Mouse (Mus musculus): ENCODE measurements around the gene Trpc5. TPM values are rescaled to one million over a fixed set of nuclear protein-coding genes. Genes with fewer than 3 reads are reported as not detected.

Gene Trpc5
- polyA plus RNA-seq, 1 experiment from 2014 or later: 0.06 TPM

- Histone ChIP-seq H3K9ac (ENCODE audit: low read depth, low read length) (no peak overlapping the region), H3K4me2 (ENCODE audit: low read depth, low read length) (no peak overlapping the region), H3K27ac (ENCODE audit: low read length) (no peak overlapping the region), H3K36me3 (ENCODE audit: control insufficient read depth, insufficient read depth, low read length) (no peaks in the 10 kb centered on the region), H3K4me3 (ENCODE audit: low read length) (no peak overlapping the region), H3K27me3 (replicated peaks; ENCODE audit: control insufficient read depth, insufficient read depth, low read length) (no peaks in the 10 kb centered on the region), H3K9me3 (ENCODE audit: control insufficient read depth, low read length) (no peaks in the 10 kb centered on the region), H3K4me1 (ENCODE audit: control insufficient read depth, insufficient read depth, low read length) (no peaks in the 10 kb centered on the region)
- ATAC-seq: no peak
- 48% methylated on average over 4 of the region's 4 CpGs for WGBS
These were observed 75.2 kb downstream of the Trpc5 start for GRCm38 (mm10) chrX:144612753-144613152.

DNA sequence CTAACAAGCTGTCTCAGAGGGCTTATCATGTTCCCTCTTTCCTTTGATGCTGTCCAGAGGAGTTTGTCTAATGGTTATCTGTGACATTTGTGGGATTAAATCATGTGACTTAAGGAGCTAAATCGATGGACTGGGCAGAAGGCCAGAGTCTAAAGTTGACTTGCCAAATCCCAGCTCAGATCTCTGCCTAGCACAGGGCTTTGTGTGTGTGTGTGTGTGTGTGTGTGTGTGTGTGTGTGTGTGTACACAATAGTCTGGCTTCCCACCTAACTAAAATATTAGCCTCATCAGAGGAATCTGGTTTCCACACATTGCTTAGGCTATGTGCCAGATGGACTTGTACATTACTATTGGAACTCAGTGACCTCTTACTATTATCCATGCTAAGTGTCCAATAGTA lies 151.5 kb downstream of the Trpc5 start:
- ATAC-seq: peak; percentile 58
- H3K4me1 ChIP-seq (ENCODE audit: control insufficient read depth, insufficient read depth, low read length): no peaks in the 10 kb centered on the region
- WGBS: 35% methylated on average over 1 of the region's 1 CpGs

DNA sequence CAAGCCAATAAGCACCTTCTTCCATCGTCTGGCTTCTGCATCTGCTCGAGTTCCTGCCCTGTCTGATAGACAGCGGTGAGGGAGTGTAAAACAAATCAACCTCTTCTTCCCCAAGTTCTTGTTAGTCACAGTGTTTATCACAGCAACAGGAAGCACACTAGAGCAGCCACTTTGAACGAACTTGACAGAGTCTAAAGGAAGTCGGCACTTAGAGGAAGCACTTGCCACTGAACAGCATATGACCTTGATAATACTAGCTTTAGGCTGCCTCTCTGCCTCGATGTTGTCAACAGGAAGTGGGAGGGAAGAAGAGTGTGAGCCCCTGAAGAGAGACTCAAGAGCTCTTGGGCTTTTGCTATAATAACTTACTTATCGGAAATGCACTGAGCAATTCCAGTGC lies 161.9 kb downstream of the Trpc5 start:
- no peaks in the 10 kb centered on the region for H3K36me3 ChIP-seq (ENCODE audit: control insufficient read depth, insufficient read depth, low read length)
- H3K9me3 ChIP-seq (ENCODE audit: control insufficient read depth, low read length): no peaks in the 10 kb centered on the region
- H3K27ac ChIP-seq (ENCODE audit: low read length): no peak overlapping the region
- 63% methylated on average over 7 of the region's 7 CpGs for WGBS
- no peaks in the 10 kb centered on the region for H3K27me3 ChIP-seq (replicated peaks; ENCODE audit: control insufficient read depth, insufficient read depth, low read length)
- peak; percentile 23; the same call in 1 of the 2 replicates for ATAC-seq
- no peak overlapping the region for H3K4me3 ChIP-seq (ENCODE audit: low read length)
- H3K4me2 ChIP-seq (ENCODE audit: low read depth, low read length): no peak overlapping the region
- H3K9ac ChIP-seq (ENCODE audit: low read depth, low read length): no peak overlapping the region
- H3K4me1 ChIP-seq (ENCODE audit: control insufficient read depth, insufficient read depth, low read length): no peaks in the 10 kb centered on the region

More for the DNA sequence above, 151.5 kb downstream of the Trpc5 start:
- H3K4me2 ChIP-seq (ENCODE audit: low read depth, low read length): no peak overlapping the region
- H3K27ac ChIP-seq (ENCODE audit: low read length): no peak overlapping the region
- H3K27me3 ChIP-seq (replicated peaks; ENCODE audit: control insufficient read depth, insufficient read depth, low read length): no peaks in the 10 kb centered on the region
- H3K9ac ChIP-seq (ENCODE audit: low read depth, low read length): no peak overlapping the region
- H3K9me3 ChIP-seq (ENCODE audit: control insufficient read depth, low read length): no peaks in the 10 kb centered on the region
- no peak overlapping the region for H3K4me3 ChIP-seq (ENCODE audit: low read length)
- no peaks in the 10 kb centered on the region for H3K36me3 ChIP-seq (ENCODE audit: control insufficient read depth, insufficient read depth, low read length)

- H3K27ac ChIP-seq (ENCODE audit: low read length): no peak overlapping the region
- peak; percentile 88 for ATAC-seq
- H3K9me3 ChIP-seq (ENCODE audit: control insufficient read depth, low read length): no peaks in the 10 kb centered on the region
- no peak overlapping the region for H3K4me2 ChIP-seq (ENCODE audit: low read depth, low read length)
- H3K4me3 ChIP-seq (ENCODE audit: low read length): no peak overlapping the region
- H3K36me3 ChIP-seq (ENCODE audit: control insufficient read depth, insufficient read depth, low read length): no peaks in the 10 kb centered on the region
- 83% methylated on average over 5 of the region's 5 CpGs for WGBS
- no peaks in the 10 kb centered on the region for H3K27me3 ChIP-seq (replicated peaks; ENCODE audit: control insufficient read depth, insufficient read depth, low read length)
- no peak overlapping the region for H3K9ac ChIP-seq (ENCODE audit: low read depth, low read length)
- H3K4me1 ChIP-seq (ENCODE audit: control insufficient read depth, insufficient read depth, low read length): no peaks in the 10 kb centered on the region
These were observed 164.7 kb downstream of the Trpc5 start for GRCm38 (mm10) chrX:144523239-144523638.

GRCm38 (mm10) chrX:144491394-144491793 lies 196.6 kb downstream of the Trpc5 start:
- Histone ChIP-seq H3K9ac (ENCODE audit: low read depth, low read length) (no peak overlapping the region), H3K27me3 (replicated peaks; ENCODE audit: control insufficient read depth, insufficient read depth, low read length) (no peaks in the 10 kb centered on the region), H3K4me3 (ENCODE audit: low read length) (no peak overlapping the region), H3K36me3 (ENCODE audit: control insufficient read depth, insufficient read depth, low read length) (no peaks in the 10 kb centered on the region), H3K27ac (ENCODE audit: low read length) (no peak overlapping the region), H3K9me3 (ENCODE audit: control insufficient read depth, low read length) (no peaks in the 10 kb centered on the region), H3K4me2 (ENCODE audit: low read depth, low read length) (no peak overlapping the region), H3K4me1 (ENCODE audit: control insufficient read depth, insufficient read depth, low read length) (no peaks in the 10 kb centered on the region)
- WGBS: 66% methylated on average over 1 of the region's 1 CpGs
- ATAC-seq: no peak

- Histone ChIP-seq H3K4me1 (ENCODE audit: control insufficient read depth, insufficient read depth, low read length) (no peaks in the 10 kb centered on the region), H3K36me3 (ENCODE audit: control insufficient read depth, insufficient read depth, low read length) (no peaks in the 10 kb centered on the region), H3K4me2 (ENCODE audit: low read depth, low read length) (no peak overlapping the region), H3K9me3 (ENCODE audit: control insufficient read depth, low read length) (no peaks in the 10 kb centered on the region), H3K4me3 (ENCODE audit: low read length) (no peak overlapping the region), H3K9ac (ENCODE audit: low read depth, low read length) (no peak overlapping the region), H3K27me3 (replicated peaks; ENCODE audit: control insufficient read depth, insufficient read depth, low read length) (no peaks in the 10 kb centered on the region; the same call in 1 of the 2 replicates), H3K27ac (ENCODE audit: low read length) (no peak overlapping the region)
- WGBS: 83% methylated on average over 2 of the region's 2 CpGs
- ATAC-seq: no peak
These were observed 223.6 kb downstream of the Trpc5 start for GRCm38 (mm10) chrX:144464416-144464815.

DNA sequence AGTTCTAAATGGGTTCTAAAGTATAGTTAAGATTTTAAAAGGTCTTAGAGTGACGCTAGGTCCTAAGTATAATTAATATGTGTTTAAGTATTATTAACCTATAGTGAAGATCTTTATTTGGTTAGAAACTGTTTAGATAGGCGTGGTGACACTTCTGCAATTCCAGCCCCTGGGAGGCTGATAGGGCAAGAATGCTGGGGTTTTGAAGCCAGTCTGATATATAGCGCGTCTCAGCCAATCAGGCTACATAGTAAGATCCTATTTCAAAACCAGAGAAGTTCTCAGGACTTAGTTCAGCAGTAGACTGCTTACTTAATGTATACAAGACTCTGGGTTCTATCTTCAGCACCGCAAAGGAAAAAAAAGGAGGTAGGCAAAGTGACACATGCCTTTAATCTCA lies 231.7 kb downstream of the Trpc5 start, which contains the start of gene Trpc5os:
Trpc5os (plus strand) TSS at position 301 of the 400 bp plus-strand sequence.
- no peak within 1 kb of the TSS for H3K4me3 ChIP-seq (ENCODE audit: low read length)
- no peaks in the 10 kb centered on the region for H3K9me3 ChIP-seq (ENCODE audit: control insufficient read depth, low read length)
- H3K27me3 ChIP-seq (replicated peaks; ENCODE audit: control insufficient read depth, insufficient read depth, low read length): no peaks in the 10 kb centered on the region; the same call in 1 of the 2 replicates
- 78% methylated on average over 5 of the region's 5 CpGs for WGBS
- H3K27ac ChIP-seq (ENCODE audit: low read length): no peak within 1 kb of the TSS
- H3K4me2 ChIP-seq (ENCODE audit: low read depth, low read length): no peak within 1 kb of the TSS
- no peaks in the 10 kb centered on the region for H3K36me3 ChIP-seq (ENCODE audit: control insufficient read depth, insufficient read depth, low read length)
- H3K4me1 ChIP-seq (ENCODE audit: control insufficient read depth, insufficient read depth, low read length): no peaks in the 10 kb centered on the region
- H3K9ac ChIP-seq (ENCODE audit: low read depth, low read length): no peak within 1 kb of the TSS
- no peak for ATAC-seq

- 81% methylated on average over 3 of the region's 3 CpGs for WGBS
- H3K4me2 ChIP-seq (ENCODE audit: low read depth, low read length): no peak overlapping the region
- H3K9me3 ChIP-seq (ENCODE audit: control insufficient read depth, low read length): no peaks in the 10 kb centered on the region
- H3K27me3 ChIP-seq (replicated peaks; ENCODE audit: control insufficient read depth, insufficient read depth, low read length): no peaks in the 10 kb centered on the region; the same call in 1 of the 2 replicates
- no peak for ATAC-seq
- H3K36me3 ChIP-seq (ENCODE audit: control insufficient read depth, insufficient read depth, low read length): no peaks in the 10 kb centered on the region
- no peaks in the 10 kb centered on the region for H3K4me1 ChIP-seq (ENCODE audit: control insufficient read depth, insufficient read depth, low read length)
- H3K4me3 ChIP-seq (ENCODE audit: low read length): no peak overlapping the region
- H3K9ac ChIP-seq (ENCODE audit: low read depth, low read length): no peak overlapping the region
- H3K27ac ChIP-seq (ENCODE audit: low read length): no peak overlapping the region
These were observed 264.1 kb downstream of the Trpc5 start for GRCm38 (mm10) chrX:144423848-144424247.

GRCm38 (mm10) chrX:144421091-144421490 lies 266.9 kb downstream of the Trpc5 start:
- Histone ChIP-seq H3K27ac (ENCODE audit: low read length) (no peak overlapping the region), H3K27me3 (replicated peaks; ENCODE audit: control insufficient read depth, insufficient read depth, low read length) (no peaks in the 10 kb centered on the region; the same call in 1 of the 2 replicates), H3K9ac (ENCODE audit: low read depth, low read length) (no peak overlapping the region), H3K9me3 (ENCODE audit: control insufficient read depth, low read length) (no peaks in the 10 kb centered on the region), H3K4me2 (ENCODE audit: low read depth, low read length) (no peak overlapping the region), H3K4me1 (ENCODE audit: control insufficient read depth, insufficient read depth, low read length) (no peaks in the 10 kb centered on the region), H3K36me3 (ENCODE audit: control insufficient read depth, insufficient read depth, low read length) (no peaks in the 10 kb centered on the region), H3K4me3 (ENCODE audit: low read length) (no peak overlapping the region)
- ATAC-seq: no peak
- 100% methylated on average over 1 of the region's 1 CpGs for WGBS

- Histone ChIP-seq H3K4me1 (ENCODE audit: control insufficient read depth, insufficient read depth, low read length) (no peaks in the 10 kb centered on the region), H3K9me3 (ENCODE audit: control insufficient read depth, low read length) (no peaks in the 10 kb centered on the region), H3K27ac (ENCODE audit: low read length) (no peak overlapping the region), H3K4me2 (ENCODE audit: low read depth, low read length) (no peak overlapping the region), H3K27me3 (replicated peaks; ENCODE audit: control insufficient read depth, insufficient read depth, low read length) (no peaks in the 10 kb centered on the region; the same call in 1 of the 2 replicates), H3K4me3 (ENCODE audit: low read length) (no peak overlapping the region), H3K36me3 (ENCODE audit: control insufficient read depth, insufficient read depth, low read length) (no peaks in the 10 kb centered on the region), H3K9ac (ENCODE audit: low read depth, low read length) (no peak overlapping the region)
- 64% methylated on average over 1 of the region's 1 CpGs for whole genome bisulfite sequencing
- ATAC-seq: no peak
These were observed 267.7 kb downstream of the Trpc5 start for GRCm38 (mm10) chrX:144420259-144420658.
